Mouse (Mus musculus): Measurements from ENCODE around the gene Mdm2. TPM values are rescaled to one million over a fixed set of nuclear protein-coding genes. Genes with fewer than 3 reads are reported as not detected.
"Not testable (repeated sequence)": the region's sequence is repeated elsewhere in the genome, so short reads cannot be mapped to it uniquely, and the experiment has no call there.

Mdm2 gene
- polyA plus RNA-seq, 1 experiment from 2014 or later, result 62.4 TPM

DNA sequence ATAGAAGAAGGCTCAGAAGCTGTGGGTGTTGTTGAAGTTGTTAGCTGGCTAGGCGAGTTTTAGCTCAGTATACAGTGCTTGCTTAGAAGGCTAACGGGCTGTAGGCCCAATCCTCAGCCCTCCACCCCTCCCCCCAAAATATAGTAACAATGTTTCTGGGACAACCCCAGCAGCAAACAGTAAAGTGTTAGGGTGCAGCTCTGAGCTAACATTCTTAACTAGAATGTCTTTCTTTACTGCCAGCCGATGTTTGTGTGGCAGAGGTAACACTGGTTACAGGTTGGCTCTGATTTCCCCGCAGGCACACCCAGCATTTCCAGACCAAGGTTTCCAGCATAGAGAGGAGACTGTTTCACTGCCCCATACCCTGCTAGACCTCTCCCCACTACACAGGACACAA lies 33.4 kb upstream of the Mdm2 start:
- peaks cover 24% of the 10 kb centered on the region for H3K4me1 ChIP-seq
- no peaks in the 10 kb centered on the region for H3K9me3 ChIP-seq (replicated peaks)
- H3K36me3 ChIP-seq, result peaks cover 53% of the 10 kb centered on the region
- H3K27me3 ChIP-seq (ENCODE audit: low read depth, poor library complexity, severe bottlenecking), result no peaks in the 10 kb centered on the region
- WGBS, result 82% methylated on average over 4 of the region's 4 CpGs
- no peak overlapping the region for H3K27ac ChIP-seq
- DNase-seq (ENCODE audit: low spot score), result no peak
- no peak overlapping the region for H3K4me3 ChIP-seq

DNA sequence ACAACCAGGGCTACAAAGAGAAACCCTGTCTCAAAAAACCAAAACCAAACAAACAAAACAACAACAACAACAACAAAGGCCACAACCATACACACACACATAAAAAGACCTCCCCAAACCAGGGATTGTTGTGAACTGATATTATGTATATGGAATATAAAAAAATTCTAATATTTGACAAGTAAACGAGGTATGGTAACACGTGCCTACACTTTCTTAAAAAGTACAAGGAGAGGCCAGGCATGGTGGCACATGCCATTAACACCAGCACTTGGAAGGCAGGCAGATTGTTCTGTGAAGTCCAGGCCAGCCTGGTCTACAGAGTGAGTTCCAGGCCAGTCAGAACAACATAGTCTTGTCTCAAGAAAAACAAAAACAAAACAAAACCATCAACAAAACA lies 32.6 kb upstream of the Mdm2 start:
- peaks cover 53% of the 10 kb centered on the region for H3K36me3 ChIP-seq
- H3K27ac ChIP-seq, result no peak overlapping the region
- H3K4me1 ChIP-seq, result peaks cover 24% of the 10 kb centered on the region
- no peaks in the 10 kb centered on the region for H3K27me3 ChIP-seq (ENCODE audit: low read depth, poor library complexity, severe bottlenecking)
- H3K4me3 ChIP-seq, result no peak overlapping the region
- H3K9me3 ChIP-seq (replicated peaks), result no peaks in the 10 kb centered on the region
- 96% methylated on average over 2 of the region's 2 CpGs for WGBS
- no peak for DNase-seq (ENCODE audit: low spot score)

DNA sequence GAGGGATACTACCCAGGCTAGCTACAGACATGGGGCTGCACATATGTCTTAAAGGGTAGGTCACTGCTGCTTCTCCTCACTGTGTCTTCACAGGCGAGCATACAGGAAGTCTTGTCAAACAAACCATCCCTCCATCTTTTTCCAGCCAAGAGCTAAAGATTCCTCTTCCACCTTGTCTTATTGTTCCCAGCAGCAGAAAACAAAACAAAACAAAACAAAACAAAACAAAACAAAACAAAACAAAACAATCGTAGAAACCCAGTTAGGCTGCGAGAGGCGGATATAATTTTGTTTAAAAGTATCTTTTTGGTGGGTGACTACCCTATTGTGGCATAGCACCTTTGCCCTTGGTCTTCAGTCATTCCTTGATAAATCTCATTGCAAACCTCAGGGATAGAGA lies 32.1 kb upstream of the Mdm2 start:
- no peak for DNase-seq (ENCODE audit: low spot score)
- no peak overlapping the region for H3K4me3 ChIP-seq
- no peak overlapping the region for H3K27ac ChIP-seq
- peaks cover 21% of the 10 kb centered on the region for H3K4me1 ChIP-seq
- 94% methylated on average over 4 of the region's 4 CpGs for WGBS
- H3K27me3 ChIP-seq (ENCODE audit: low read depth, poor library complexity, severe bottlenecking), result no peaks in the 10 kb centered on the region
- peaks cover 53% of the 10 kb centered on the region for H3K36me3 ChIP-seq
- H3K9me3 ChIP-seq (replicated peaks), result no peaks in the 10 kb centered on the region

DNA sequence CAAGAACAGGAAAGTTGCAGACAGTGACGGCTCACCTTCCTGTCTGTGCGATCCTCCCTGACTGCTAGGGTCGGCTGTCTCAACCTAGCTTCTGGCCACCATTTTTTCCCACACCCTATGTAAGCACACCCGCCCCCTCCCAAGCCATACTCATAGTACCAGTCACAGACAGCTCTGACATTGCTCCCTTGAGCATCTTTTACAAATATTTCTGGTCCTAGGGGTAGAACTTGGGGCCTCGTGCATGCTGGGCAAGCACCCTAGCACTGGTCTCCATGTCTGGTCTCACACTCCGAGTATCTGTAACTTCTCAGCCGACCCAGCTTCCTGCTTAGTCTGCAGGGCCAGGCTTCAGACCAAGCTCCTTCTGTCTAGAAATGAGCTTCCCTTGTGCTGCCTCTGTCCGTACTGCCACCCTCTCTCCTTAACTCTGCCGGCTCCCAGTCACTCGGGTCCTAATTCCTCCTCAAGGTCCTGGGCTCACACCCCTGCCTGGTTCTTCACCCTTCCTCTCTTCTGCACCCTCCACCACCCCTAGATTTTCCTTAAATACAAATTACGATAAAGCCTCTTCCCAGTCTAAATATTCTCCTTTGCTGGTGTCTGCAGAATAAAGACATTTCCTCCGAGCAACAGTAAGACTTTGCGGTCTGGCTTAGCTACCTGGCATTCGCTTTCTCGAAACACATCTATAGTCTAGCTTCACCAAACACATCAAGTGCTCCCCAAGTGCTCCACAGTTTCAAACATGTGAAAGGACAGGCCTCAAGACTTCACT lies 31.3 kb upstream of the Mdm2 start:
- no peaks in the 10 kb centered on the region for H3K9me3 ChIP-seq (replicated peaks)
- peaks cover 21% of the 10 kb centered on the region for H3K4me1 ChIP-seq
- 90% methylated on average over 15 of the region's 15 CpGs for WGBS
- no peak overlapping the region for H3K4me3 ChIP-seq
- no peak for DNase-seq (ENCODE audit: low spot score)
- no peaks in the 10 kb centered on the region for H3K27me3 ChIP-seq (ENCODE audit: low read depth, poor library complexity, severe bottlenecking)
- no peak overlapping the region for H3K27ac ChIP-seq
- H3K36me3 ChIP-seq, result peaks cover 59% of the 10 kb centered on the region

DNA sequence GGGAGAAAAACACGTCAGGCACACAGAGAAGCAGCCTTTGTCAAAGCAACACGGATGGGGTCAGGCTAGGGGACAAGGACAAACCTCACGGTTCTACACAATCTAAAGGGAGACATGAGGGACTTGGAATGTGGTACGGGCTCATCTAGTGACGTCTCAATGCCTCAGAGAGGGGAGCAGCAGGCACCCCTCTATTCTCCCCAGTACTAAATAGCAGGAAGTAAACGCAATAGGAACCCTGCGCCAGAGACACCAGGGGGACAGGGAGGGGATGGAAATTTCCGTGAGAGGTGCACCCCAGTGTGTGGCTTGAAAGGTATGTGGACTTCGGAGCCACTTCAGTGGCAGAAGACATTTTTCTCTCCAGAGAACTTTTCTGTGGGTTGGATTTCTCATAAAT lies 30.4 kb upstream of the Mdm2 start:
- Histone ChIP-seq H3K9me3 (replicated peaks) (no peaks in the 10 kb centered on the region), H3K36me3 (peaks cover 68% of the 10 kb centered on the region)

DNA sequence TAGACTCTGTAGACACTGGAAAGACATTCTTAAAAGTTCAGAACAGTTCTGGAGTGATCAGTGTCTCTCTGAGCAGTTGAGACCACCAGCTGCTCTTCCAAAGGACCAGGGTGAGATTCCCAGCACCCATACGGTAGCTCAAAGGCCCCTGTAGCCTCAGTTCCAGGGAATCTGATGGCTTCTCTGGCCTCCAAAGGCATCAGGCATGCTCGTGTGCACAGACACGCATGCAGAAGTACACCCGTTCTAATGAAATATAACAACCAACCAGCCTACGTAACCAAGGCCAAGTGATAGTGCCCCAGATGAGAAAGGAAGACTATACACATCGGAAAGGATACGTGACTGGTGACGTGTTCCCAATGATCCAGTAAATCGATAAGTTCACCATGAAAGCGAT lies 29.6 kb upstream of the Mdm2 start:
- no peaks in the 10 kb centered on the region for H3K9me3 ChIP-seq (replicated peaks)
- 97% methylated on average over 10 of the region's 10 CpGs for WGBS

More for the DNA sequence above, 30.4 kb upstream of the Mdm2 start:
- Histone ChIP-seq H3K4me3 (no peak overlapping the region), H3K27ac (no peak overlapping the region), H3K27me3 (ENCODE audit: low read depth, poor library complexity, severe bottlenecking) (no peaks in the 10 kb centered on the region), H3K4me1 (peaks cover 21% of the 10 kb centered on the region)
- no peak for DNase-seq (ENCODE audit: low spot score)
- WGBS, result 91% methylated on average over 9 of the region's 9 CpGs

DNA sequence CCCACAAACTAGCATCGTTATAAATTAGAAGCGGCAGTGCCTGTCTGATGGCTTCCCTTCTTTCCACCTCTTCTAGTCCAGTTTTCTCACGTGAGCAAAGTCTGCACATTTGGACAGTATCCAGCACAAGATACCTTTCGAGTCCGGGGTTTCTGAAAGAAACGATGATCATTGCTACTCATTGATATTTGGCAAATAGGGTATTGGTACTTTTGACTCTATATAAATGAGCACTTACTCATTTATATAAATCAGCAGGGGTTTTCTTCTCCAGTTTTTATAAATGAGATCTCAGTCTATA lies 29.0 kb upstream of the Mdm2 start:
- peaks cover 73% of the 10 kb centered on the region for H3K36me3 ChIP-seq

More for the DNA sequence above, 29.6 kb upstream of the Mdm2 start:
- H3K27me3 ChIP-seq (ENCODE audit: low read depth, poor library complexity, severe bottlenecking), result no peaks in the 10 kb centered on the region
- peaks cover 71% of the 10 kb centered on the region for H3K36me3 ChIP-seq
- peaks cover 17% of the 10 kb centered on the region for H3K4me1 ChIP-seq
- H3K4me3 ChIP-seq, result no peak overlapping the region
- no peak overlapping the region for H3K27ac ChIP-seq
- DNase-seq (ENCODE audit: low spot score), result no peak

DNA sequence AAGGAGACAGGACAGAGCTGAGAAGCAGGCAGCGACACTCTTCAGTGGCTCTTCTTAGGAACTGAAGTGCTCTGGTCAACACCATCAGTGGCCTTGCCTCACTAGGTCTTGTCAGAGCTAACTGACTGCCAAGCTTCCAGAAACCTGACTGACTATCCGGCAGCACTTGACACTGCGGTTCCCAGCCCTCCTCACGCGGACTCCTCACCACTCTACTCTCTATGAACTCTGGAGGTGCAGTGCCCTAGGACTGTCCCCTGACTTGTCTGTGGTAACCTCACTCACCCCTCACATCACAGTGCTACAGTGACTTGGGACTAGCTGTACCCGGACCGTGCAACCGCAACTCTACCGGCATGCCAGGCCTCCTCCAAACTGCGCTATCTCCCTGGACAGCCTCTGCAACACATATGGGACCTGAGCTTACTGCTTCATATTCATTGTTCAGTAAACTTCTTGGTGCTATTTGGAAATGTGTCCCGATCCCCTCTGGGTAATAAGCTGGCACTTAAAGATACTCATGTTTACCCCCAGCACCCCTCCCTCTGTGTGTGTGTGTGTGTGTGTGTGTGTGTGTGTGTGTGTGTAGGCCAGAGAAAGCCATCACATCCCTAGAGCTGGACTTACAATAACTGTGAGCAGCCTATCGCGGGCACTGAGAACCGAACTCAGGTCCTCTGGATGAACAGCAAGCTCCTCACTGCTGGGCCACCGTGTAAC lies 28.5 kb upstream of the Mdm2 start:
- H3K36me3 ChIP-seq, result peaks cover 72% of the 10 kb centered on the region
- no peaks in the 10 kb centered on the region for H3K27me3 ChIP-seq (ENCODE audit: low read depth, poor library complexity, severe bottlenecking)
- DNase-seq (ENCODE audit: low spot score), result no peak
- peaks cover 7% of the 10 kb centered on the region for H3K4me1 ChIP-seq
- 95% methylated on average over 15 of the region's 15 CpGs for WGBS
- no peaks in the 10 kb centered on the region for H3K9me3 ChIP-seq (replicated peaks)
- no peak overlapping the region for H3K27ac ChIP-seq
- H3K4me3 ChIP-seq, result no peak overlapping the region

More for the DNA sequence above, 29.0 kb upstream of the Mdm2 start:
- Histone ChIP-seq H3K27me3 (ENCODE audit: low read depth, poor library complexity, severe bottlenecking) (no peaks in the 10 kb centered on the region), H3K4me1 (peaks cover 12% of the 10 kb centered on the region), H3K4me3 (no peak overlapping the region), H3K27ac (no peak overlapping the region), H3K9me3 (replicated peaks) (no peaks in the 10 kb centered on the region)
- WGBS, result 96% methylated on average over 6 of the region's 6 CpGs
- DNase-seq (ENCODE audit: low spot score), result no peak

DNA sequence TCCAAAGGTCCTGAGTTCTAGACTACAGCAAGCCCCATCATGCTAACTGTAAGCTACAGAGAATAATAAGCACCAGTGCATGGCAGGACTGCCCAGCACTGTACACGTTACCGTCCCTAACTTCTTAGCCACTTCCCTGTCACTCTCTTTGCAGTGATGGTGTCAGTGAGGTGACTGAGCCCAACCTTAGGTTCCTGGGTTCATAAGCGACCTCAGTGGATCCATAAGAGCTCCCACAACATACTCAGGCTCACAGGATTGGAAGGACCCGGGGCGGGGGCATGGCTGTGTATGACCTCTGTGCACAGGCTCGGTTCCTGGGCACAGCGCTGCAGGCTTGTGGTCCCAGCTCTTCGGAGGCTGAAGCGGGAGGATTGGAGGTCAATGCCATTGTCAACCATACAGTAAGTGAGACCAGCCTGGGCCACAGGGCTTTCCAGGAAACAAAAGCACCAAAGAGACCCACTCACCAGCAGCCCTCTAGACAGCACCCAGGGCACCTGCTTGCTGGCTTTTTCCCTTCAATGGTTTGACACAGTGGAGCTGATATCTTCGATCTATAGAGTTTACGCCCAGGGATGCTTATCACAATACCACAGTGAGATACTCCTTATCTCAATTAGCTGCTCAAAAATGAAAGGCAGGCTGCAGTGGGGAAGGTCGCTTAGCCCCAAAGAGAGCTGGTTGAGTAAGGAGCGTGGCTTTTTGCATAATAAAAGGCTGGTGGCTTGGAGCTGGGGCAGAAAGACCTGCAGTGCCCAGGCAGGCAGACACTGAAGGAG lies 27.8 kb upstream of the Mdm2 start:
- Histone ChIP-seq H3K9me3 (replicated peaks) (no peaks in the 10 kb centered on the region), H3K36me3 (peaks cover 66% of the 10 kb centered on the region), H3K27ac (no peak overlapping the region), H3K4me3 (no peak overlapping the region), H3K4me1 (no peaks in the 10 kb centered on the region), H3K27me3 (ENCODE audit: low read depth, poor library complexity, severe bottlenecking) (no peaks in the 10 kb centered on the region)
- DNase-seq (ENCODE audit: low spot score), result no peak
- WGBS, result 91% methylated on average over 13 of the region's 13 CpGs

DNA sequence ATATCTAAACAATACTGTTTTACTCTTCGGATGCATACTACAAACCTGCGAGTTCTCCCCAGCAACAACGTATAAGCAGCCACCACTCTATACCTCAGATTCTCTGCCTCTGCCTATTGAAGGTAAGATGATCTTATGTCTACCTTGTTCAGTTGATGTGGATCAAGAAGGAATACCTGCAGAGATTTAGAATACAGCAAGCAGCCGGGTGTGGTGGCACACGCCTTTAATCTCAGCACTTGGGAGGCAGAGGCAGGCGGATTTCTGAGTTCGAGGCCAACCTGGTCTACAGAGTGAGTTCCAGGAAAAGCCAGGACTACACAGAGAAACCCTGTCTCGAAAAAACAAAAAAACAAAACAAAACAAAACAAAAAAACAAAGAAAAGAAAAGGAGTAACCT lies 26.9 kb upstream of the Mdm2 start:
- WGBS, result 97% methylated on average over 8 of the region's 8 CpGs
- H3K36me3 ChIP-seq, result peaks cover 67% of the 10 kb centered on the region
- not testable (repeated sequence) for H3K27ac ChIP-seq; H3K4me1 ChIP-seq; H3K9me3 ChIP-seq (replicated peaks); H3K27me3 ChIP-seq (ENCODE audit: low read depth, poor library complexity, severe bottlenecking); DNase-seq (ENCODE audit: low spot score); H3K4me3 ChIP-seq

DNA sequence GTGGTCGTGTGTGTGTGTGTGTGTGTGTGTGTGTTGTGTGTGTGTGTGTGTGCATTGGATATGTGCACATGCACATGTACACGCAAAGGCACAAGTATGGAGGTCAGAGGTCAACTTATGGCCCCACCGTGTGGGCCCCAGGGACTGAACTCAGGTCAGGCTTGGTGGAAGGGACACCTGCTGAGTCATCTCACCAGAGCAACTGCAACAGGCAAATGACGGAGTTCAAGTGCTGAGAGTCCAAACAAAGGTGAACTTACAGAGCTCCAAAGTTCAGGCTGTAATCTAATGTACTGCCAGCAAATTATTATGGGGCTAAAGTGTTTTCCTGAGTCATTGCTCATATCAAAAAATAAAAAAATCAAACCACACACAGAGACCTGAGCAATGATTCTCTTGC lies 26.5 kb upstream of the Mdm2 start:
- 87% methylated on average over 4 of the region's 4 CpGs for WGBS
- DNase-seq (ENCODE audit: low spot score), result no peak
- Histone ChIP-seq H3K27ac (no peak overlapping the region), H3K4me1 (no peaks in the 10 kb centered on the region), H3K27me3 (ENCODE audit: low read depth, poor library complexity, severe bottlenecking) (no peaks in the 10 kb centered on the region), H3K4me3 (no peak overlapping the region), H3K36me3 (peaks cover 64% of the 10 kb centered on the region), H3K9me3 (replicated peaks) (no peaks in the 10 kb centered on the region)

DNA sequence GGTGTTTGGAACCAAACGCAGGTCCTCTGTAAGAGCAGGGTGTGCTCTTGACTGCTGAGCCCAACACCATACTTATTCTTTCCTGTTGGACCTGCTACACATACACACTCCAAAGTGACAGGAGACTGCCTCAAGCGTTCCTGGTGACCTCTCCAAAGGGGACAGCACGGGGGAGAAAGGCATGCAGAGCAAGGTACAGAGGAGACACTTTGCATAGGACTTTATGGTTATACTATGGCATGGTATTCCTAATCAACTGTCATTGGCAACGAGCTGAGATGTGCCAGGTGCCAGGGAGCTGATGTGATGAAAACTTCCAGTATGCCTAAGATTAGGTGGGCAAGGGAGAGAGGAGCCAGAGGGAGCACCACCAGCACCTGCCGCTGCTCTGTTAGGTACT lies 26.0 kb upstream of the Mdm2 start:
- H3K9me3 ChIP-seq (replicated peaks), result no peaks in the 10 kb centered on the region
- H3K36me3 ChIP-seq, result peaks cover 59% of the 10 kb centered on the region
- WGBS, result 96% methylated on average over 5 of the region's 5 CpGs
- H3K4me1 ChIP-seq, result no peaks in the 10 kb centered on the region
- DNase-seq (ENCODE audit: low spot score), result no peak
- H3K27me3 ChIP-seq (ENCODE audit: low read depth, poor library complexity, severe bottlenecking), result no peaks in the 10 kb centered on the region
- H3K4me3 ChIP-seq, result no peak overlapping the region
- no peak overlapping the region for H3K27ac ChIP-seq

DNA sequence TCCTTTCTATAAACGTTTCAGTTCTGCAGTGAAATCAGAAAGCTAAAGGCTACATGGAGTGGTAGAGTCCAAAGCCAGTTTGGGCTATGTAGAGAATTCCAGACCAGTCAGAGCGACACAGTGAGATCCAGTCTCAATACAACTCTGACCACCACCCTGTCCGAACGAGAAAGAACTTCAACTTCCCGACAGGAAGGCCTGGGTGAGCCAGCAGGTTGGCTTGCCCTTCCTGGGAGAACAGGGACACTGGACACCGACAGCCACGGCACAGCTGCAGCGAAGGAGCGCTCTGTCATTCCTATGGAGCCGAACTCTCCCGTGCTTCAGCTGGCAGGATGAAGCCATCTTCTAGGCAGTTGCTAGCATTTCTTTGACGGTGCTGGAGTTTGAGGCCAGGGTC lies 24.8 kb upstream of the Mdm2 start:
- WGBS, result 94% methylated on average over 12 of the region's 12 CpGs
- H3K36me3 ChIP-seq, result peaks cover 52% of the 10 kb centered on the region
- not testable (repeated sequence) for H3K4me3 ChIP-seq

More for the DNA sequence above, 24.8 kb upstream of the Mdm2 start:
- not testable (repeated sequence) for H3K27me3 ChIP-seq (ENCODE audit: low read depth, poor library complexity, severe bottlenecking); DNase-seq (ENCODE audit: low spot score); H3K9me3 ChIP-seq (replicated peaks); H3K27ac ChIP-seq; H3K4me1 ChIP-seq
